Mouse (Mus musculus) bone marrow, adult 2 months (tissue): ENCODE data around the gene Acvr2b. TPM values are rescaled to one million over a fixed set of nuclear protein-coding genes. Genes with fewer than 3 reads are reported as not detected.
"Not testable (repeated sequence)": the region's sequence is repeated elsewhere in the genome, so short reads cannot be mapped to it uniquely, and the experiment has no call there.

Experiments
- H3K27ac ChIP-seq: fragments of 200-500 bp; 2 replicates; pipeline ENCODE4 v1.5.1; 2012; ENCODE audit warnings: low read depth, mild to moderate bottlenecking, control low read depth, inconsistent platforms, low read length; ENCODE audit not compliant: control insufficient read depth, poor library complexity, insufficient read depth
- H3K4me1 ChIP-seq: fragments of 200-500 bp; 2 replicates; pipeline ENCODE4 v1.6.1; 2011; ENCODE audit warnings: low read length; ENCODE audit not compliant: control insufficient read depth, insufficient read depth
- H3K4me3 ChIP-seq: fragments of 200-500 bp; replicated peaks from 2 replicates; pipeline ENCODE3; 2011; ENCODE audit warnings: mild to moderate bottlenecking, low read depth, low read length, control low read depth; ENCODE audit not compliant: control insufficient read depth
- CTCF ChIP-seq: fragments of 200-500 bp; IDR thresholded peaks from 2 replicates; pipeline ENCODE4 v1.5.1; 2011; ENCODE audit warnings: low read length, control low read depth; ENCODE audit not compliant: control insufficient read depth, insufficient read depth
- POLR2A ChIP-seq: fragments of 200-500 bp; IDR thresholded peaks from 2 replicates; pipeline ENCODE4 v1.6.1; 2011; ENCODE audit warnings: low read depth, mild to moderate bottlenecking, control low read depth, low read length, borderline replicate concordance; ENCODE audit not compliant: control insufficient read depth
- WGBS: fragments of 180-500 bp; shearing (Covaris S2); methylation state at CpG from one replicate; pipeline ENCODE4 v1.1.7; 2018; 5-methylcytosine and 5-hydroxymethylcytosine counted together
- polyA plus RNA-seq: library from polyadenylated mRNA; stranded (reverse); fragments of >200 nt; gene quantifications from 2 replicates; pipeline ENCODE4 v1.2.4, GENCODE M21; 2011; ENCODE audit warnings: low replicate concordance; ENCODE audit not compliant: missing spikeins, insufficient read depth, insufficient read length

The Acvr2b gene
- polyA plus RNA-seq, 1 experiment: 2.8 TPM

- TF ChIP-seq CTCF (no peak), POLR2A (no peak)
- no peaks in the 10 kb centered on the region; the same call in 1 of the 2 replicates for H3K4me1 ChIP-seq
- 78% methylated on average over 3 of the region's 3 CpGs for WGBS
- H3K4me3 ChIP-seq: no peak overlapping the region
- no peak overlapping the region for H3K27ac ChIP-seq
Measured at GRCm38 (mm10) chr9:119368367-119368766, 33.6 kb upstream of the Acvr2b start.

DNA sequence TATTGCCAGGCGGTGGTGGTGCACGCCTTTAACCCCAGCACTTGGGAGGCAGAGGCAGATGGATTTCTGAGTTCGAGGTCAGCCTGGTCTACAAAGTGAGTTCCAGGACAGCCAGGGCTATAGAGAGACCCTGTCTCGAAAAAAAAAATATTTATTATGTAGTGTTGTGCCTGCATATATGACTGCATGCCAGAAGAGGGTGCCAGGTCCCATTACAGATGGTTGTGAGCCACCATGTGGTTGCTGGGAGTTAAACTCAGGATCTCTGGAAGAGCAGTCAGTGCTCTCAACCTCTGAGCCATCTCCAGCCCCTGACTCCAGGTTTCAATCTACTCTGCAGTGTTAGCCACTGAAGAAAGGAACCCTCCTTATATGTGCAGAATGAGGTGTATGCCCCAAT lies 31.1 kb upstream of the Acvr2b start:
- not testable (repeated sequence) for H3K4me3 ChIP-seq, H3K4me1 ChIP-seq, H3K27ac ChIP-seq
- WGBS: 76% methylated on average over 4 of the region's 4 CpGs

DNA sequence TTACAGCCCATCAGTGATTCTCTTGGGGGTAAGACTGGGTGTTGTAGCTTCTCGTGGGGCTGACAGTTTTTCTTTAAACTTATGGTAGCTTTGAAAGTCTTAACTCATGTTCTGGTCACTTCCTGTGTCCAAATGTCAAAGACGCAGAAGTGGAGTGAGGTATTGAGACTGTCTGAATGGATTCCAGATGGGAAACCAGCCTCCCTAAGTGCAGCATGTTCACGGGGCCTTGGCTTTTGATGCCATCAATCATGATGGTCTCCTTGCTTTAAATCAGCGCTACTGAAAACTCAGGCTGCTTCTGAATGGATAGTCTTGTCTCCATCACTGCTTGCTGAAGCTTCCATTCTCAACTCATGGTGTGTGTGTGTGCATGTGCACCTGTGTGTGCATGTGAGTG lies 30.7 kb upstream of the Acvr2b start:
- H3K4me1 ChIP-seq: no peaks in the 10 kb centered on the region; the same call in 1 of the 2 replicates
- TF ChIP-seq CTCF (no peak), POLR2A (no peak)
- no peak overlapping the region for H3K27ac ChIP-seq
- no peak overlapping the region for H3K4me3 ChIP-seq
- 80% methylated on average over 4 of the region's 4 CpGs for WGBS

DNA sequence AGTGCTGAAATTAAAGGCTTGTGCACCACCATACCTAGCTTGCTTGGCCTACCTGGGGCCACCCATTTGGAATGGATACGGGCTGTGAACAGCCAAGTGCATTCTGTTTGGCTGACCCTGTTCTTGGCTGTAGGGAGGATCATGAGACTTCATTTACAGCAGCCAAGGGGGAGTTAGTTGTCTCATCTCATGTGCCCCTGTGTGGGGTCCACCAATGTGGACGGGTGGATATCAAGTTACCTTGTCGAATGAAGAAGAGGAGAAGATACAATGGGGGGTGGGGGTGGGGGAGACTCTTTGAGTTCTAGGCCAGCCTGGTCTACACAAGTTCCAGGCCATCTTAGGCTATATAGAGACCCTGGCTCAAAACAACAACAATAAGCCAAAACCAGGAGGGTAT lies 26.9 kb upstream of the Acvr2b start:
- Histone ChIP-seq H3K27ac (no peak overlapping the region), H3K4me3 (no peak overlapping the region), H3K4me1 (peaks cover 1% of the 10 kb centered on the region; the same call in 1 of the 2 replicates)
- WGBS: 80% methylated on average over 3 of the region's 3 CpGs
- TF ChIP-seq CTCF (no peak), POLR2A (no peak)

GRCm38 (mm10) chr9:119375556-119375955 lies 26.4 kb upstream of the Acvr2b start:
- no peak for TF ChIP-seq CTCF
- TF ChIP-seq POLR2A: no peak
- Histone ChIP-seq H3K4me3 (no peak overlapping the region), H3K27ac (no peak overlapping the region), H3K4me1 (peaks cover 1% of the 10 kb centered on the region; the same call in 1 of the 2 replicates)
- 76% methylated on average over 6 of the region's 6 CpGs for WGBS

GRCm38 (mm10) chr9:119378231-119378630 lies 23.7 kb upstream of the Acvr2b start:
- WGBS: 61% methylated on average over 4 of the region's 4 CpGs
- TF ChIP-seq CTCF (no peak), POLR2A (no peak)

DNA sequence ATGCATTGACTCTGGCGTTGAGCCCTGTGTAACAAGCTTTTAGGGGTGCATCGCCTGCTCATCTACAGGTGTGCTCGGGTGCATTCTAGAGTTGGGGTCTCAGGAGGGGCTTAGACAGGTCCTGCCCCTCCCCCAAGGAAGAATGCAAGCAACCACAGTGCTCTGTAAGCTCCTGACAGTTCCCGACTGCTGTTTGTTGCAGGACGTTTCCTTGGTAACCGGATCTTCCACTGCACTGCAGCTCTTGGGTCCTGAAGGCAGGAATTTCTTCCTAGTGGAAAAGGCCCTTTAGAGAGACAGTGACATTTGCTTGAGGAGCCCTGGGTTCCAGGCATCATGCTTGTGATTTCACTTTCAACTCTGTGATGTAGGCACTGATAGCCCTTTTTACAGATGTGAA lies 19.3 kb upstream of the Acvr2b start:
- TF ChIP-seq POLR2A (no peak), CTCF (no peak)
- no peak overlapping the region for H3K4me3 ChIP-seq
- H3K4me1 ChIP-seq: peaks cover 1% of the 10 kb centered on the region; the same call in 1 of the 2 replicates
- 73% methylated on average over 6 of the region's 6 CpGs for WGBS
- no peak overlapping the region for H3K27ac ChIP-seq

More at GRCm38 (mm10) chr9:119378231-119378630, 23.7 kb upstream of the Acvr2b start:
- Histone ChIP-seq H3K4me3 (no peak overlapping the region), H3K27ac (no peak overlapping the region), H3K4me1 (peaks cover 1% of the 10 kb centered on the region; the same call in 1 of the 2 replicates)

DNA sequence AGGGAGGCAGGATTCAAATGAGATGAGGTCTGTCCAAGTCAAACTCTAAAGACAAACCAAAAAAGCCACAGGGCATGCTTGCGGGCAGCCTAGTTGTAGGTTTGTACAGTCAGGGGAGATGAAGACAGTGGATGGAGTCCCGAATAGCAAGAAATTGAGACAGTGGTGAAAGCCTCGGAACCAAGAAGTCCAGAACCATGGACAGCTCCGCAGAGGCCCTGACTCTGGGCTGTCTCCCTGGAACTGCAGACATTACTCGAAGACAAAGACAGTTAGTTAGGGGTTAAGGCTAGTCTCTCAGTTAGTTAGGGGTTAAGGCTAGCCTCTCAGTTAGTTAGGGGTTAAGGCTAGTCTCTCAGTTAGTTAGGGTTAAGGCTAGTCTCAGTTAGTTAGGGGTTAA lies 13.0 kb upstream of the Acvr2b start:
- H3K27ac ChIP-seq: no peak overlapping the region
- no peak overlapping the region for H3K4me3 ChIP-seq
- 50% methylated on average over 5 of the region's 5 CpGs for WGBS
- H3K4me1 ChIP-seq: no peaks in the 10 kb centered on the region; the same call in 1 of the 2 replicates
- TF ChIP-seq CTCF (no peak), POLR2A (no peak)

DNA sequence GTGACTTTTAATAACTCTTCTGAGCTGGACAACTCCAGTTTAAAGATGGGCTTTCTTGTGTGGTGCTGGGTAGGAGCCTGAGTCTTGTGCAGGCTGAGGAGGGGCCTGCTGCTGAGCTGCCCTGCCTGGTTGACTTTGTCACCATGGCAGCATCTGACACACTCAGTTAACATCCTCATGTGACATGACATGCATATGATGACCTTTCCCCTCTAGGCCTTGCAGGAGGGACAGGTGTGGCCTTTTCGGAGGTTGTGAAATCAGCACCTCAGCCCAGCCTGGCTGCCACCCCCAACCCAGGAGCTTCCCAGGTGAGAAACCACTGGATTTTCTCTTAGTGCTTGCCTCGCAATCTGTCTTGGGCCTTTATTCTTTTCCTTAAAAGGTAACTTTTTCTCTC lies 11.7 kb upstream of the Acvr2b start:
- TF ChIP-seq CTCF (no peak), POLR2A (no peak)
- no peak overlapping the region for H3K27ac ChIP-seq
- WGBS: 83% methylated on average over 2 of the region's 2 CpGs
- H3K4me3 ChIP-seq: no peak overlapping the region
- H3K4me1 ChIP-seq: peaks cover 1% of the 10 kb centered on the region; the same call in 1 of the 2 replicates
